Mouse (Mus musculus) neural tube, embryonic 14.5 days (tissue): Measurements from ENCODE around the gene Smco4. TPM values are rescaled to one million over a fixed set of nuclear protein-coding genes. Genes with fewer than 3 reads are reported as not detected.
A peak's percentile ranks its signal among the peaks of the same experiment; 100 is the strongest.
"Not testable (repeated sequence)": the region's sequence is repeated elsewhere in the genome, so short reads cannot be mapped to it uniquely, and the experiment has no call there.

Source experiments
- ATAC-seq: fragments of 200-750 bp; cut with Nextera tagmentation; 2 replicates; pipeline ENCODE4 v1.8.0; 2017; ENCODE audit warnings: low read depth, mild to moderate bottlenecking, moderate TSS enrichment, moderate library complexity
- H3K27ac ChIP-seq: fragments of 300-500 bp; sonication (generic); 2 replicates; pipeline ENCODE4 v1.5.1; 2014; ENCODE audit warnings: low read depth, mild to moderate bottlenecking, control low read depth, low read length, moderate library complexity, mixed read lengths
- H3K27me3 ChIP-seq: fragments of 300-500 bp; sonication (generic); 2 replicates; pipeline ENCODE4 v1.6.1; 2014; ENCODE audit warnings: low read length; ENCODE audit not compliant: control insufficient read depth, insufficient read depth
- H3K36me3 ChIP-seq: fragments of 300-500 bp; sonication (generic); 2 replicates; pipeline ENCODE4 v1.6.1; 2014; ENCODE audit warnings: low read length, mixed read lengths; ENCODE audit not compliant: control insufficient read depth, insufficient read depth
- H3K4me1 ChIP-seq: fragments of 300-500 bp; sonication (generic); 2 replicates; pipeline ENCODE4 v1.6.1; 2014; ENCODE audit warnings: low read length; ENCODE audit not compliant: control insufficient read depth, insufficient read depth
- H3K4me2 ChIP-seq: fragments of 300-500 bp; sonication (generic); 2 replicates; pipeline ENCODE4 v1.6.1; 2014; ENCODE audit warnings: mild to moderate bottlenecking, low read depth, low read length, control low read depth
- H3K4me3 ChIP-seq: fragments of 300-500 bp; sonication (generic); 2 replicates; pipeline ENCODE4 v1.5.1; 2014; ENCODE audit warnings: low read depth, low read length, control low read depth, mixed read lengths
- H3K9ac ChIP-seq: fragments of 300-500 bp; sonication (generic); replicated peaks from 2 replicates; pipeline ENCODE4 v1.6.1; 2014; ENCODE audit warnings: low read depth, mild to moderate bottlenecking, control low read depth, low read length, mixed read lengths
- H3K9me3 ChIP-seq: fragments of 300-500 bp; sonication (generic); 2 replicates; pipeline ENCODE4 v1.6.1; 2016; ENCODE audit warnings: low read length; ENCODE audit not compliant: control insufficient read depth
- WGBS: fragments of 180-500 bp; shearing (Covaris S2); extraction: QIAGEN DNeasy Blood & Tissue Kit; methylation state at CpG from one replicate; pipeline ENCODE4 v1.1.7; 2014; 5-methylcytosine and 5-hydroxymethylcytosine counted together
- polyA plus RNA-seq: library from polyadenylated mRNA; unstranded; fragments of >200 nt; fragmentation: Nextera tagmentation; extraction: Ambion mirVana; gene quantifications from 2 replicates; pipeline ENCODE4 v1.2.1, GENCODE M21; 2014

Gene Smco4
- polyA plus RNA-seq, 1 experiment from 2014 or later, result 1.6 TPM

GRCm38 (mm10) chr9:15490331-15491100 lies 2.7 kb upstream of the Smco4 start:
- Histone ChIP-seq H3K9me3 (no peaks in the 10 kb centered on the region), H3K27me3 (no peaks in the 10 kb centered on the region), H3K36me3 (no peaks in the 10 kb centered on the region), H3K4me2 (no peak overlapping the region), H3K27ac (no peak overlapping the region), H3K4me3 (no peak overlapping the region), H3K4me1 (no peaks in the 10 kb centered on the region), H3K9ac (no peak overlapping the region)
- WGBS, result 79% methylated on average over 8 of the region's 8 CpGs
- ATAC-seq, result no peak

GRCm38 (mm10) chr9:15491686-15492085 lies 1.5 kb upstream of the Smco4 start:
- Histone ChIP-seq H3K9me3 (no peaks in the 10 kb centered on the region), H3K36me3 (no peaks in the 10 kb centered on the region), H3K27me3 (no peaks in the 10 kb centered on the region), H3K27ac (no peak overlapping the region), H3K4me1 (peaks cover 4% of the 10 kb centered on the region; the same call in 1 of the 2 replicates), H3K9ac (no peak overlapping the region), H3K4me3 (no peak overlapping the region), H3K4me2 (no peak overlapping the region)
- WGBS, result 93% methylated on average over 4 of the region's 4 CpGs
- ATAC-seq, result no peak

- H3K27me3 ChIP-seq, result no peaks in the 10 kb centered on the region
- no peaks in the 10 kb centered on the region for H3K36me3 ChIP-seq
- no peak overlapping the region for H3K9ac ChIP-seq
- no peak overlapping the region for H3K4me3 ChIP-seq
- no peak overlapping the region for H3K27ac ChIP-seq
- H3K4me1 ChIP-seq, result peaks cover 4% of the 10 kb centered on the region; the same call in 1 of the 2 replicates
- H3K9me3 ChIP-seq, result no peaks in the 10 kb centered on the region
- WGBS, result 83% methylated on average over 9 of the region's 9 CpGs
- ATAC-seq, result no peak
- no peak overlapping the region for H3K4me2 ChIP-seq
Observed at GRCm38 (mm10) chr9:15492401-15492800, 831 bp upstream of the Smco4 start.

- peaks cover 4% of the 10 kb centered on the region; the same call in 1 of the 2 replicates for H3K4me1 ChIP-seq
- peak; percentile 85 for ATAC-seq
- H3K9ac ChIP-seq, result peak overlapping the region; percentile 76
Observed at GRCm38 (mm10) chr9:15493925-15494558, 810 bp downstream of the Smco4 start.

GRCm38 (mm10) chr9:15495281-15495680 lies 2.0 kb downstream of the Smco4 start:
- H3K9me3 ChIP-seq, H3K27ac ChIP-seq, H3K9ac ChIP-seq, H3K4me3 ChIP-seq, H3K27me3 ChIP-seq, ATAC-seq, H3K4me2 ChIP-seq, H3K4me1 ChIP-seq, H3K36me3 ChIP-seq: not testable (repeated sequence)
- 95% methylated on average over 2 of the region's 2 CpGs for WGBS

More at GRCm38 (mm10) chr9:15493925-15494558, 810 bp downstream of the Smco4 start:
- WGBS, result 3% methylated on average over 29 of the region's 37 CpGs
- Histone ChIP-seq H3K27ac (peak overlapping the region; percentile 34; the same call in 1 of the 2 replicates), H3K4me2 (peak overlapping the region; percentile 95), H3K9me3 (no peaks in the 10 kb centered on the region), H3K36me3 (no peaks in the 10 kb centered on the region), H3K27me3 (no peaks in the 10 kb centered on the region), H3K4me3 (peak overlapping the region; percentile 77)

GRCm38 (mm10) chr9:15495921-15496577 lies 2.8 kb downstream of the Smco4 start:
- 38% methylated on average over 8 of the region's 8 CpGs for WGBS
- Histone ChIP-seq H3K4me3 (no peak overlapping the region), H3K4me1 (peaks cover 4% of the 10 kb centered on the region; the same call in 1 of the 2 replicates), H3K9me3 (no peaks in the 10 kb centered on the region), H3K27ac (no peak overlapping the region), H3K4me2 (no peak overlapping the region), H3K27me3 (no peaks in the 10 kb centered on the region), H3K9ac (no peak overlapping the region), H3K36me3 (no peaks in the 10 kb centered on the region)
- ATAC-seq, result no peak

- Histone ChIP-seq H3K9me3 (no peaks in the 10 kb centered on the region), H3K9ac (no peak overlapping the region), H3K27ac (no peak overlapping the region), H3K36me3 (no peaks in the 10 kb centered on the region), H3K4me3 (no peak overlapping the region), H3K27me3 (no peaks in the 10 kb centered on the region), H3K4me1 (peaks cover 4% of the 10 kb centered on the region; the same call in 1 of the 2 replicates), H3K4me2 (no peak overlapping the region)
- 75% methylated on average over 5 of the region's 5 CpGs for WGBS
- ATAC-seq, result no peak
Observed at GRCm38 (mm10) chr9:15500025-15500424, 6.8 kb downstream of the Smco4 start.

GRCm38 (mm10) chr9:15501319-15502256 lies 8.4 kb downstream of the Smco4 start:
- Histone ChIP-seq H3K27ac (no peak overlapping the region), H3K4me2 (no peak overlapping the region), H3K9ac (no peak overlapping the region), H3K4me3 (no peak overlapping the region), H3K27me3 (no peaks in the 10 kb centered on the region), H3K36me3 (no peaks in the 10 kb centered on the region), H3K4me1 (no peaks in the 10 kb centered on the region), H3K9me3 (no peaks in the 10 kb centered on the region)
- ATAC-seq, result no peak
- WGBS, result 84% methylated on average over 19 of the region's 19 CpGs
